Mouse (Mus musculus): Measurements from ENCODE around the gene a.

DNA sequence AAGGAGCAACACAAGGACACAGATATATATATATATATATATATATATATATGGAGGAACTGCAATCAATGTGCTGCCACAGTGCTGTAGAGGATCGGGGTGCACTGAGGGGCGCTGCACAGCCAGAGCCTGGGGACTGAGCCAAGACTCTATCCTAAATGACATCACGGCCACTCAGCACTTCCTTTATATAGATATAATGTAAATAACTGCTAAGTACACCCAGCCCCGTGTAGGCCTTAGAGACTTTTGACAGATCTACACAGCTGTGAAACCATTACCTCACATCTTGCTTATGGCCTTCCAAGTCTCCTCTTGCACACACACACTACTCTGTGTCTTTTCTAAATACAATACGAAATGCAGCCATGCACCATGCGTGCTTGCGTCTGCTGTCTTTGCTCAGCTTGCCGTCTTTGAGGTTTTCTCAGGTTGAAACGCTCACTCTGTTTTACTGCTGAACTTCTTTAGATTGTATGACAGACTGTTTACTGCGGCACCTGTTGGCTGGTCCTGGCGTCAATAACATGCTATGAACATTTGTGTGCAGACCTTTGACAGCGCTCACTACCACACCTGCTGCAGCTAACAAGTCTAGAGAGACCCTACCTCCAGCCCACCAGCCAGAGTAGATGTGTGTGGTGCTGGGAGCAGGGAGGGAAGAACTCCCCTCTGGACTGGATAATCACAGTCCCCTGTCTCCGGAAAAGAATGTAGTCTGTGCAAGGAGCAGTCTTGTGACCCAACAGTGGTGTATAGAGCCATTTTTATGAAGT is 126.9 kb downstream of the a start:
- no peak for TF ChIP-seq CTCF (IDR thresholded peaks at IDR 0.05; ENCODE audit: insufficient read depth, low read depth, low read length)
- no peak for TF ChIP-seq POLR2A (IDR thresholded peaks at IDR 0.05; ENCODE audit: insufficient read depth, low read depth, low read length)
